8 mouse cellular contexts compared by ENCODE assay signal in the genomic region with DNA sequence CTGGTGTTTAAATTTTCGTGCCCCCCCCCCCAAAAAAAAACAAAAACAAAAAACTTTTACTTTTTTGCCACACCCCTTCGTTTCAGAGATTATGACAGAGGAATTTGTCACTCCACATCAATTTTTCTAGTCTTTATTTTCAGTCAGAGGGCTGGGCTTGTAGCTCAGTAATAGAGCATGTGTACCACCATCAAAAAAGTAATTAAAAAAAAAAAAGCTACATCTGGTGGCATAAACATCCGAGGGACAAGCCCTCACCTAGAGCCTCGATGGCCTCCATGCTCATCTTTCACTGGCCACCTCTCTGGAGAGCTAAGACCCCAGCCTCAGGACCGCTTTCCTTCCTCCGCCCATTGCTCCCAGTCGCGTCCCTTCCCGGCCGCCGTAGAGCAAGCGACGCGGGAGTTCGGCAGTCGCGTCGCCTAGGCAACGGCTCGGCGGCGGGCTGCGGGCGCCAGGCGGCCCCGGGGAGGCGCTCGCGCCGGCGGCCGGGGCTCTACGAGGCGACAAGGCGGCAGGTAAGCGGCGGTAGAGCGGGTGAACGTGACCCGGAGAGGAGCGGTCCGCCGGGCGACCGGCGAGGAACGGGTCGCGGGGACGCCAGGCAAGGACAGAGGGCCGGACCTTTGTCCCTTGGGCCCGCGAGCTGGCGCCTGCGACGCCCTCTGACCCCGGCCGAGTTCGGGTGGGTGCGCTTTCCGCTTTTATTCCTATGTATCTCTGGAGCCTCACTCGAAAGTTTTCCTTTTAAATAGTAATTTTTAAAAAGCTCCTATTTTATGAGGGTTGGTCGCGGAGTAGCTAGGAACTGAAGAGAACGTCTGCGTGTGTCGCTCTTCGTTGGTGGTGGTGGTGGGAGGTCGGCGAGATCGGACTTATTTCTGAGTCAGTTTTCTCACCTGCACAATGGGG. TPM values are rescaled to one million over a fixed set of nuclear protein-coding genes. Genes with fewer than 3 reads are reported as not detected.
DNase-seq lines count a peak whose midpoint lies in the region; ATAC-seq lines count a peak whose summit lies in the region.

A gene (plus strand): TSS at position 412 of the 912 bp plus-strand sequence.

- DNase-seq in adrenal gland, adult 18-20 months (ENCODE audit: low spot score in 2 of 2), result peak; percentile 82 to 88
- DNase-seq in embryo, embryonic 10 days (ENCODE audit: low spot score), result peak; percentile 94
- DNase-seq in gastrocnemius, postnatal 14 days, result peak; percentile 90
- peak; percentile 87 for DNase-seq in induced T-regulatory cell, adult 2 months (ENCODE audit: low read depth)
- DNase-seq in left cerebral cortex, postnatal 14 days (ENCODE audit: low spot score in 2 of 2), result peak; percentile 74 to 88
- DNase-seq in right cerebral cortex, postnatal 14 days, result peak; percentile 89
- DNase-seq in urinary bladder, postnatal 25 days (ENCODE audit: low spot score), result peak; percentile 87

- intact Hi-C loops in gastrocnemius, postnatal 14 days (cut with DNase I; ENCODE audit: low total_unique reads), result no loop called here
- intact Hi-C loops in left cerebral cortex, postnatal 14 days (cut with DNase I), result loop anchor here (2.0 to 5.0 kb wide), 2 partner anchors 39 to 61 kb away; no protein-coding TSS in a partner anchor

- peak; percentile 84 for ATAC-seq in megakaryocyte-erythroid progenitor cell, adult 5-6 weeks (replicated peaks; ENCODE audit: low FRiP score, low TSS enrichment, poor library complexity, severe bottlenecking)

RNA-seq across cellular contexts. Expression of the gene that starts here (rescaled TPM):
- 10 to 100 TPM; 37.4 to 38.3 TPM for total RNA-seq in adrenal gland, adult 18-20 months (2021)
- total RNA-seq in gastrocnemius, postnatal 14 days (2021), result 10 to 100 TPM; 78.2 to 85.3 TPM
- total RNA-seq in left cerebral cortex, postnatal 14 days (2021), result 100 to 1,000 TPM; 101 to 114 TPM
- 92.1 and 105 TPM in 2 replicates for total RNA-seq in megakaryocyte-erythroid progenitor cell, adult 5-6 weeks (2014; fragmentation: Nextera tagmentation)
- total RNA-seq in megakaryocyte-erythroid progenitor cell, adult 5-6 weeks (2017), result 38.2 and 70.3 TPM in 2 replicates

Comparison
In these comparisons a context has a peak if more than half of its experiments do, and no peak if none do; other contexts are left out.
1. Peak in every context shown above with its lines: DNase-seq and ATAC-seq.